Mouse (Mus musculus): ENCODE results near the gene Arid5a.

- TF ChIP-seq CTCF (IDR thresholded peaks at IDR 0.05; ENCODE audit: control insufficient read depth, insufficient read depth, insufficient replicate concordance, low read depth, low read length): no peak
- TF ChIP-seq POLR2A (IDR thresholded peaks at IDR 0.05; ENCODE audit: control insufficient read depth, low read depth, low read length): no peak
These were observed 24.2 kb downstream of the Arid5a start for GRCm38 (mm10) chr1:36331743-36332142.
